Mouse (Mus musculus) urinary bladder, adult 2 months (tissue): Measurements from ENCODE around the gene Actr3b. TPM values are rescaled to one million over a fixed set of nuclear protein-coding genes. Genes with fewer than 3 reads are reported as not detected.
"Not testable (repeated sequence)": the region's sequence is repeated elsewhere in the genome, so short reads cannot be mapped to it uniquely, and the experiment has no call there.

Source experiments
- DNase-seq: peaks from one replicate; pipeline ENCODE4 v3.0.0; 2022; ENCODE audit warnings: low spot score
- polyA plus RNA-seq: library from polyadenylated mRNA; depleted of rRNA; stranded (reverse); fragments of >200 nt; gene quantifications from 2 replicates; pipeline ENCODE4 v1.2.3, GENCODE M21; 2012

Actr3b gene
- polyA plus RNA-seq, 1 experiment, result 12.1 TPM

- DNase-seq, result no peak
These were observed 14.4 kb downstream of the Actr3b start for GRCm38 (mm10) chr5:25773921-25774790.

GRCm38 (mm10) chr5:25791570-25791969, 31.8 kb downstream of the Actr3b start:
- no peak for DNase-seq

GRCm38 (mm10) chr5:25797776-25798175, 38.0 kb downstream of the Actr3b start:
- no peak for DNase-seq

- DNase-seq, result no peak
These were observed 41.1 kb downstream of the Actr3b start for GRCm38 (mm10) chr5:25800929-25801328.

- no peak for DNase-seq
These were observed 41.9 kb downstream of the Actr3b start for GRCm38 (mm10) chr5:25801744-25802143.

- DNase-seq, result no peak
These were observed 44.8 kb downstream of the Actr3b start for GRCm38 (mm10) chr5:25804569-25804968.

- DNase-seq, result no peak
These were observed 53.1 kb downstream of the Actr3b start for GRCm38 (mm10) chr5:25812922-25813321.

GRCm38 (mm10) chr5:25829308-25830094, 69.7 kb downstream of the Actr3b start:
- no peak for DNase-seq

- DNase-seq, result no peak
These were observed 71.0 kb downstream of the Actr3b start for GRCm38 (mm10) chr5:25830802-25831201.

- DNase-seq, result no peak
These were observed 71.8 kb downstream of the Actr3b start for GRCm38 (mm10) chr5:25831624-25832023.

- no peak for DNase-seq
These were observed 79.6 kb downstream of the Actr3b start for GRCm38 (mm10) chr5:25839400-25839799.

- DNase-seq, result no peak
These were observed 86.8 kb downstream of the Actr3b start for GRCm38 (mm10) chr5:25846558-25846957.

- no peak for DNase-seq
These were observed 87.4 kb downstream of the Actr3b start for GRCm38 (mm10) chr5:25847154-25847553.

GRCm38 (mm10) chr5:25848058-25848457, 88.3 kb downstream of the Actr3b start:
- no peak for DNase-seq

GRCm38 (mm10) chr5:25866201-25866600, 106.4 kb downstream of the Actr3b start:
- DNase-seq, result no peak

- no peak for DNase-seq
These were observed 110.1 kb downstream of the Actr3b start for GRCm38 (mm10) chr5:25869880-25870279.

- no peak for DNase-seq
These were observed 110.8 kb downstream of the Actr3b start for GRCm38 (mm10) chr5:25870632-25871031.

- DNase-seq, result no peak
These were observed 111.7 kb downstream of the Actr3b start for GRCm38 (mm10) chr5:25871342-25872023.

- no peak for DNase-seq
These were observed 113.2 kb downstream of the Actr3b start for GRCm38 (mm10) chr5:25873046-25873445.

GRCm38 (mm10) chr5:25875927-25876326, 116.1 kb downstream of the Actr3b start:
- DNase-seq, result not testable (repeated sequence)

- no peak for DNase-seq
These were observed 117.5 kb downstream of the Actr3b start for GRCm38 (mm10) chr5:25877281-25877680.

GRCm38 (mm10) chr5:25877996-25878395, 118.2 kb downstream of the Actr3b start:
- DNase-seq, result no peak
